Mouse (Mus musculus): ENCODE results near the gene Pinlyp. TPM values are rescaled to one million over a fixed set of nuclear protein-coding genes. Genes with fewer than 3 reads are reported as not detected.
"Not testable (repeated sequence)": the region's sequence is repeated elsewhere in the genome, so short reads cannot be mapped to it uniquely, and the experiment has no call there.

The Pinlyp gene
- polyA plus RNA-seq, 1 experiment from 2014 or later, result 0.55 TPM

DNA sequence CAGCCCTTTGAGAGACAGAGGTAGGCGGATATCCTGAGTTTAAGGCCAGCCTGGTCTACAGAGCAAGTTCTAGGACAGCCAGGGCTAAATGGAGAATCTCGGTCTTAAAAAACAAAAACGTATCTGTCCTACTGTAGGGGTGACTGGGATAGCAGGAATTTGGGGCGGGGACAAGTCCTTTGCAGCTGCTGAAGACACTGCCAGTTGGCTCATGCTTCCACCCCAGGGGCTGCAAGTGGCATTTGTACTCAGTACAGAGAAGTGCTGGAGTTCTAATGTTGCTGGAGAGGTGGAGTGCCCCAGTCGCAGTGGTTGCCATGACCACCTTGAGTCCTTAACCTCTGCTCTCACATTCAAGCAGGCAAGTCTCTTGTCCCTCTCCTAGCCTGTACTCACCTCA is 23.1 kb downstream of the Pinlyp start:
- WGBS, result 65% methylated on average over 5 of the region's 5 CpGs
- ATAC-seq (replicated peaks; ENCODE audit: low FRiP score, low read depth), result no peak

DNA sequence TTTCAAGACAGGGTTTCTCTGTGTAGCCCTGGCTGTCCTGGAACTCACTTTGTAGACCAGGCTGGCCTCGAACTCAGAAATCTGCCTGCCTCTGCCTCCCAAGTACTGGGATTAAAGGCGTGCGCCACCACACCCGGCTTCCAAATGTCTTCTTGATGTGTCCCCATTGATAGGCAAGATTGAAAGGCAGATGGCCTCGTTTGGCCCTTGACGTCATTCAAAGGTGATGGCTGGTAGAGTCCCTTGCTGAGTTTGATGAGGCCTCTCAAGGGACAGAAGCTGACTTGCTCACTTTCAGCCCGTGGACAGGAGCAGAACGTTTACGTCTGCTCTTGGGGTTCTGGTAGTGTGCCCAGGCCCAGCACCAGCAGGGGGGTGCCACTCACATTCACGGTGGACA is 25.9 kb downstream of the Pinlyp start:
- not testable (repeated sequence) for ATAC-seq (replicated peaks; ENCODE audit: low FRiP score, low read depth); H3K36me3 ChIP-seq (ENCODE audit: insufficient read depth, low read length); H3K4me3 ChIP-seq (replicated peaks; ENCODE audit: low read depth, low read length); H3K4me2 ChIP-seq (ENCODE audit: low read length); DNase-seq (ENCODE audit: low spot score); H3K27me3 ChIP-seq (ENCODE audit: insufficient read depth, low read length); H3K9me3 ChIP-seq (replicated peaks; ENCODE audit: low read length); H3K4me1 ChIP-seq (replicated peaks; ENCODE audit: insufficient read depth, low read length); H3K27ac ChIP-seq; H3K9ac ChIP-seq (ENCODE audit: low read depth, low read length)
- WGBS, result 87% methylated on average over 10 of the region's 10 CpGs

More for the DNA sequence above, 23.1 kb downstream of the Pinlyp start:
- Histone ChIP-seq H3K36me3 (ENCODE audit: insufficient read depth, low read length) (no peaks in the 10 kb centered on the region), H3K4me3 (replicated peaks; ENCODE audit: low read depth, low read length) (no peak overlapping the region), H3K9ac (ENCODE audit: low read depth, low read length) (no peak overlapping the region), H3K27ac (no peak overlapping the region), H3K9me3 (replicated peaks; ENCODE audit: low read length) (no peaks in the 10 kb centered on the region), H3K27me3 (ENCODE audit: insufficient read depth, low read length) (no peaks in the 10 kb centered on the region), H3K4me2 (ENCODE audit: low read length) (no peak overlapping the region), H3K4me1 (replicated peaks; ENCODE audit: insufficient read depth, low read length) (no peaks in the 10 kb centered on the region)
- DNase-seq (ENCODE audit: low spot score), result no peak
- TF ChIP-seq CTCF (IDR thresholded peaks at IDR 0.05; ENCODE audit: low read depth), result no peak

DNA sequence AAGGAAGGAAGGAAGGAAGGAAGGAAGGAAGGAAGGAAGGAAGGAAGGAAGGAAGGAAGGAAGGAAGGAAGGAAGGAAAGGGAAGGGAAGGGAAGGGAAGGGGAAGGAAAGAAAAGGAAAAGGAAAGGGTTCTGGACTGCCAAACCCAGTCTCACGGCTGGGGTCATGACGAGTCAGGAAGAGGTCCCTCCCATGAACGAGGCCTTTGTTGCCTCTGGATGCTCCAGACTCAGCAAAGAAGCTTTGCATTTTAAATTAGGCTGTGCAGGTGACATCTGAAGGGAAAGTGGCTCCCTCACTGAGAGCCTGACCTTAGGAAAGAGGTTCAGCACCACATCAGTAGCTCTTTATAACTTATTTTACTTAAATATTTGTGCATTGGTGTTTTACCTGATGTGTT is 26.8 kb downstream of the Pinlyp start:
- H3K4me1 ChIP-seq (replicated peaks; ENCODE audit: insufficient read depth, low read length), result no peaks in the 10 kb centered on the region
- no peak for TF ChIP-seq CTCF (IDR thresholded peaks at IDR 0.05; ENCODE audit: low read depth)
- H3K27me3 ChIP-seq (ENCODE audit: insufficient read depth, low read length), result no peaks in the 10 kb centered on the region
- WGBS, result 52% methylated on average over 3 of the region's 3 CpGs
- no peak for ATAC-seq (replicated peaks; ENCODE audit: low FRiP score, low read depth)
- no peak overlapping the region for H3K4me2 ChIP-seq (ENCODE audit: low read length)
- no peak overlapping the region for H3K9ac ChIP-seq (ENCODE audit: low read depth, low read length)
- H3K36me3 ChIP-seq (ENCODE audit: insufficient read depth, low read length), result 0 out of 2 replicates have a peak, but pooled peaks cover 3% of the 10 kb centered on the region
- H3K9me3 ChIP-seq (replicated peaks; ENCODE audit: low read length), result no peaks in the 10 kb centered on the region
- H3K4me3 ChIP-seq (replicated peaks; ENCODE audit: low read depth, low read length), result no peak overlapping the region
- H3K27ac ChIP-seq, result no peak overlapping the region
- DNase-seq (ENCODE audit: low spot score), result no peak

DNA sequence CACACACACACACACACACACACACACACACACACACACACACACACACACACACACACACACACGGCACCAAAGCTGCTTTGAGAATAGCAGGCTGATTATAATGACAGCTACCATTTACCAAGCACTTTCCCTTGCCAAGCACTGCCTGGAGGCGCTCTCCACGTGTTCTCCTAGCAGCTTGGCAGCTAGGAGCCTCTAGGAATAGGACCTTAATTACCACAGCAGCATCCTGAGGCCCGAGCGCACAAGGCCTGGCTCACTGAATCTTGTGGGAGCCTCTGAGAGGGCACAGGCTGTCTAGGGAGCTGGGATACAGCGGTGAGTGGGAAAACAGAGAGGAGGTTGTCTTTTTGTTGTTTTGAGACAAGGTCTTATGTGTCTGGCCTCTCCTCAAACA is 28.3 kb downstream of the Pinlyp start:
- no peak for TF ChIP-seq CTCF (IDR thresholded peaks at IDR 0.05; ENCODE audit: low read depth)
- Histone ChIP-seq H3K36me3 (ENCODE audit: insufficient read depth, low read length) (0 out of 2 replicates have a peak, but pooled peaks cover 3% of the 10 kb centered on the region), H3K4me1 (replicated peaks; ENCODE audit: insufficient read depth, low read length) (no peaks in the 10 kb centered on the region), H3K9me3 (replicated peaks; ENCODE audit: low read length) (no peaks in the 10 kb centered on the region), H3K9ac (ENCODE audit: low read depth, low read length) (no peak overlapping the region), H3K27me3 (ENCODE audit: insufficient read depth, low read length) (no peaks in the 10 kb centered on the region), H3K4me2 (ENCODE audit: low read length) (no peak overlapping the region), H3K4me3 (replicated peaks; ENCODE audit: low read depth, low read length) (no peak overlapping the region), H3K27ac (no peak overlapping the region)
- ATAC-seq (replicated peaks; ENCODE audit: low FRiP score, low read depth) (no peak), DNase-seq (ENCODE audit: low spot score) (no peak)
- 76% methylated on average over 6 of the region's 6 CpGs for WGBS

DNA sequence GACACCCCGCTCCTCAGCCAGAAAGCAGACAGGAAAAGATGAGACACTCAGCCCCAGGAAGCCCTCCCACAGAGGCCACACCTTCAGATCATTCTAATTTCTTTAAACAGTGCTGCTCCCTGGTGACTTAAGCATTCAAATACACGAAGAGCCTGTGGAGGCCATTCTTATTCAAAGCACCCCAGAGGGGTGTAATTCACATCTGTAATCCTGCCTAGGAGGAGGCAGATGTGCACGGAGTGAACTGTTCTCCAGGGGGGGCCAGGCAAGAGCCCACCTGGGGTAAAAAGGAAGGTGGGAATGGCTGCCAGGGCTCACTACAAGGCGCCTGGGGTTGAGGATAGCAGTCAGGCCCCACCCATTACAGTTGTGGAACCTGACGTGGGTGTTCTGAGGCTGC is 28.8 kb downstream of the Pinlyp start:
- no peak for TF ChIP-seq CTCF (IDR thresholded peaks at IDR 0.05; ENCODE audit: low read depth)
- Histone ChIP-seq H3K4me1 (replicated peaks; ENCODE audit: insufficient read depth, low read length) (no peaks in the 10 kb centered on the region), H3K27ac (no peak overlapping the region), H3K36me3 (ENCODE audit: insufficient read depth, low read length) (0 out of 2 replicates have a peak, but pooled peaks cover 3% of the 10 kb centered on the region), H3K4me3 (replicated peaks; ENCODE audit: low read depth, low read length) (no peak overlapping the region), H3K27me3 (ENCODE audit: insufficient read depth, low read length) (no peaks in the 10 kb centered on the region), H3K9ac (ENCODE audit: low read depth, low read length) (no peak overlapping the region), H3K9me3 (replicated peaks; ENCODE audit: low read length) (no peaks in the 10 kb centered on the region), H3K4me2 (ENCODE audit: low read length) (no peak overlapping the region)
- DNase-seq (ENCODE audit: low spot score), result no peak
- no peak for ATAC-seq (replicated peaks; ENCODE audit: low FRiP score, low read depth)
- 56% methylated on average over 5 of the region's 5 CpGs for WGBS

DNA sequence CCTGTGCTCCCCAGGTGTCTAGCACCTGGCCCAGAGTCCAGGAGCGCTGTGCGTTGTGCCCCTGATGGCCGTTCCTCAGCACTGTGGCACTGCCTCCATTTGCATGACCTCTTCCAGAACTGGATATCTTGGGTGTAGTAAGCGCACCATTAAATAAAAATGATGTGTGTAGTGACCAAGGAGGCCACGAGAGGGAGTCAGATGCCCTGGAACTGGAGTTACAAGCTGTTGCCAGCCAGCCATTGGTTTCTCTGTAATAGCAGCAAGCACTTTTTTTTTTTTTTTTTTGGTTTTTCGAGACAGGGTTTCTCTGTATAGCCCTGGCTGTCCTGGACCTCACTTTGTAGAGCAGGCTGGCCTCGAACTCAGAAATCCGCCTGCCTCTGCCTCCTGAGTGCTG is 29.6 kb downstream of the Pinlyp start:
- H3K9me3 ChIP-seq (replicated peaks; ENCODE audit: low read length); H3K4me1 ChIP-seq (replicated peaks; ENCODE audit: insufficient read depth, low read length); H3K4me3 ChIP-seq (replicated peaks; ENCODE audit: low read depth, low read length); ATAC-seq (replicated peaks; ENCODE audit: low FRiP score, low read depth); H3K27ac ChIP-seq; H3K27me3 ChIP-seq (ENCODE audit: insufficient read depth, low read length); H3K4me2 ChIP-seq (ENCODE audit: low read length); DNase-seq (ENCODE audit: low spot score); H3K36me3 ChIP-seq (ENCODE audit: insufficient read depth, low read length); H3K9ac ChIP-seq (ENCODE audit: low read depth, low read length): not testable (repeated sequence)
- peak; percentile 41; the same call in 1 of the 2 replicates for TF ChIP-seq CTCF (IDR thresholded peaks at IDR 0.05; ENCODE audit: low read depth)
- WGBS, result 80% methylated on average over 8 of the region's 8 CpGs

DNA sequence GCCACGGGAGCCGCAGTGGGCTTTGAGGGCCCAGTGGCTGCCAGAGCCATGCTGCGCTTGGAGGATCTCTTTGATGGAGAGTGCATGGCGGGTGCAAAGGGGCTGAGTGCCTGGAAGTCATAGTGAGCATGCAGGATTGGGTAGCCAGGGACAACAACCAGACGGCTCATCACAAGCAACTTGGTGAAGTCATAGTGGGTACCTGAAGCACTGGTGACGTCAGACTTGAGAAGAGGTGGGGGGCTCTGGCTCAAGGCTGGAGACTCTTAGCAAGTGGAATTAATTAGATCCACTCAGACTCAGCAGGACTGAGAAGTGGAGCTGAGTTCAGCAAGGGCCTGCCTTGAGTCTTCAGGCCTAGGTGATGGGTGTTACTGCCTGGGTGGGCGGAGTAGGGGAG is 33.6 kb downstream of the Pinlyp start, which contains the start of gene AC161166.1:
Gene AC161166.1, minus strand, starts transcription at position 101 of the 400 bp plus-strand sequence.
- Histone ChIP-seq H3K36me3 (ENCODE audit: insufficient read depth, low read length) (0 out of 2 replicates have a peak, but pooled peaks cover 3% of the 10 kb centered on the region), H3K9ac (ENCODE audit: low read depth, low read length) (no peak within 1 kb of the TSS), H3K27ac (no peak within 1 kb of the TSS), H3K9me3 (replicated peaks; ENCODE audit: low read length) (no peaks in the 10 kb centered on the region), H3K4me1 (replicated peaks; ENCODE audit: insufficient read depth, low read length) (0 out of 2 replicates have a peak, but pooled peaks cover 4% of the 10 kb centered on the region), H3K4me3 (replicated peaks; ENCODE audit: low read depth, low read length) (no peak within 1 kb of the TSS), H3K27me3 (ENCODE audit: insufficient read depth, low read length) (no peaks in the 10 kb centered on the region), H3K4me2 (ENCODE audit: low read length) (no peak within 1 kb of the TSS)
- DNase-seq (ENCODE audit: low spot score), result no peak
- no peak for ATAC-seq (replicated peaks; ENCODE audit: low FRiP score, low read depth)
- WGBS, result 91% methylated on average over 7 of the region's 7 CpGs
- TF ChIP-seq CTCF (IDR thresholded peaks at IDR 0.05; ENCODE audit: low read depth), result no peak
